Mouse (Mus musculus): ENCODE results near the gene Tmem185b.

Gene Tmem185b

GRCm38 (mm10) chr1:119525689-119526591, at the start of gene Tmem185b:
Gene Tmem185b, plus strand, starts transcription at chr1:119526160.
- DNase-seq (ENCODE audit: extremely low read depth, low read depth) = peak; percentile 63

GRCm38 (mm10) chr1:119476905-119477353, 49.0 kb upstream of the Tmem185b start:
- DNase-seq (ENCODE audit: extremely low read depth, low read depth) = no peak

DNA sequence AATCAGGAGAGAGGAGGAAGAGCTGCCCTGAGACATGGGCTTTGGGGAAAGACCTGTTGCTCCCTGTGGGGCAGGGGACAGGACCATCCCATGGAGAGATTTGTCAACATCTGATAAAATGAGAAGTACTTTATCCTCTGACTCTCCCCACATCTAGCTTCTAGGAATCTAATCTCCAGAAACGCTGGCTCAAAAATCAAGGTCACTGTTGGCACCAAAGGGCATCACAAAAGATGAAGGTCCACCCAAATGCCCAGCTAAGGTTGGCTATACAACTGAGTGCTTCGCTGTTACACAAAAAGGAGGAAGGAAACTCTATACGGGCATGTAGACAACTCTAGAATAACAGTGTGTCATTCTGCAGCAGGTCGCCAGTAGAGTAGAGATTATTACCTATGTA, 46.3 kb upstream of the Tmem185b start:
- no peak for DNase-seq (ENCODE audit: extremely low read depth, low read depth)

- DNase-seq (ENCODE audit: extremely low read depth, low read depth) = no peak
Observed at GRCm38 (mm10) chr1:119480678-119481077, 45.3 kb upstream of the Tmem185b start.

DNA sequence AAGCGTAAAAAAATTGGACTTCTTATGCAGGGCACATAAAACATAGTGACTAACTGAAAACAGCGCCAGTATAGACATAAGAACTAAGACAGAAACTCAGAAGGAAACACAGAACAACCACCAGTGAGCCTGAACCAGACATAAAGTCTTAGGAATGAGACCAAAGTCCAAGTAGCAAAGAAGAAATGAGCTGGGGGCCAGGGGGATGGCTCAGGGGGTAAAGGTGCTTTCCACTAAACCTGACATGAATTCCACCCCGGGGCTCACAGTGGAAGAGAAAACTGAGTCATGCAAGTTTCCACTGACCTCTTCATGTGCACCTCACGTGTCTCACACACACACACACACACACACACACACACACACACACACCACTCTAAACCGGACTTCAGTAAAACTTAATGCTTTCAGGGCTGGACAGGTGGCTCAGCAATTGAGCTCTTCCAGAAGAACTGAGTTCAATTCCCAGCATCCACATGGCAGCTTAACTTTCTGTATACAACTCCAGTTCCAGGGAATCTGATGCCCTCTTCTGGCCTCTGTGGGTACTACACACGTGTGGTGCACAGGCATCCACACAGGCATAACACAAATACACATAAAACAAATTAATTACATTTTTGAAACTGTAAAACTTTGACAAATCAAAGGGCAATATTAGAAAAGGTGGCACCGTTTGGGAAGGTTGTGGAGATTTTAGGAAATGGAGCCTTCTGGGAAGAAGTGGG, 44.6 kb upstream of the Tmem185b start:
- no peak for DNase-seq (ENCODE audit: extremely low read depth, low read depth)

DNA sequence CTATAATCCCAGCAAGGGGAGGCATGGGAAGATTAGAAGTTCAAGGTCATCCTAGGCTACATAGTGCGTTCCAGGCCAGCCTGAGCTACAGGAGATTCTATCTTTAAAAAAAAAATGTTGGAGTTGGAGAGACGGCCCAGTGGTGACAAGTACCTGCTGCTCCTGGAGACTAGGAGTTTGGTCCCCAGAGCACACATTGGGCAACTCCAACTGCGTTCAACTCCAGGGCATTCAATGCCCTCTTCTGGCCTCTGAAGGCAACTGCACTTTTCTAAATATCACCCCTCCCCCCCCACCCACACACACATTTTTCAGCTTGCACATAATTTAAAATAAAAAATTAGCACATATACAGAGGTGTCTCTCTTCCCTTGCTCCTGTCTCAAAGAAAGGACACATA, 43.1 kb upstream of the Tmem185b start:
- DNase-seq (ENCODE audit: extremely low read depth, low read depth) = no peak

DNA sequence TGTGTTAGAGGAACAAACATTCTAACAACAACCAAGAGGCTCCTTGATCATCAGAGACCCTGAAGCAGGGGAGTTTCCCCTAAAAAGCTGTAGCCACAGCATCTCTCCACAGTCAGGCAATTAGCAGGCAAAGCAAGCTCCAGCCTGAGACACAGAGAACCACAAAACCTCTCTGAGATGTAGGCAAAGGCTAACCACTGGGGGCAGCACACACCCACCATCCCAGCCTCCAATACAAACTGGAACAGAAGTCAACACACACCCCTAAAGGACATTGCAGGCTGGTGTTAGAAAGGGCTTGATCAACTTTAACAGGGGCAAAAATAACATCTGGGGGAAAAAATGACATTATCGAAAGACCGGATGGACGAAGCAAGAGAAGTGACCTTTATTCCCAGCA, 41.5 kb upstream of the Tmem185b start:
- DNase-seq (ENCODE audit: extremely low read depth, low read depth) = no peak

GRCm38 (mm10) chr1:119485825-119486224, 40.1 kb upstream of the Tmem185b start:
- DNase-seq (ENCODE audit: extremely low read depth, low read depth) = no peak

DNA sequence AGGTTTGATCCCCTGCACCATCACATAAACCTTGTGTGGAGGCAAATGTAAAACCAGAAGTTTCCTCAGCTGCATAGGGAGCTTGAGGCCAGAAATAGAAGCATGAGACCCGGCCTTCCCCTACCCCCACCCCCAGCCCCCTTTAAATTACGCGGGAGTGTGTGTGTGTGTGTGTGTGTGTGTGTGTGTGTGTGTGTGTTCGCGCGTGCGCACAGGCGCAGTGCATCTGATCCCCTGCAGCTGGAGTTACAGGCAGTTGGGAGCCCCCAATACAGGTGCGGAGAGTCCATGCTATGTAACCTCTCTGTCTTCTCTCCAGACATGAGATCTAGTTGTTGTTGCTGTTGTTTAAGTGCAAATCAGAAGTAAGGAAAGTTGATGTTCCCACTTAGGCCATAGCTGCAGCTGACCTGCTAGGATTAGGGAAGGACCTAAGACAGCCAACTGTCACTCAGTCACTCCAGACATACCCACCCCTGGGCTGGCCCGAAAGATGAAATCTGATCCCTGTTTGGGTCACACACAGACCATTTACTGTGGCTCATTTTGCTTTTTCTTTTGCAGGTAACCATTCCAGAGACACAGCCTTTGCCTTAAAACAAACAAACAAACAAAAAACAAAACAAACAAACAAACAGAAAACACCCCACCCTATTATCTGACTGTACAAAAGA, 37.9 kb upstream of the Tmem185b start:
- DNase-seq (ENCODE audit: extremely low read depth, low read depth) = no peak

DNA sequence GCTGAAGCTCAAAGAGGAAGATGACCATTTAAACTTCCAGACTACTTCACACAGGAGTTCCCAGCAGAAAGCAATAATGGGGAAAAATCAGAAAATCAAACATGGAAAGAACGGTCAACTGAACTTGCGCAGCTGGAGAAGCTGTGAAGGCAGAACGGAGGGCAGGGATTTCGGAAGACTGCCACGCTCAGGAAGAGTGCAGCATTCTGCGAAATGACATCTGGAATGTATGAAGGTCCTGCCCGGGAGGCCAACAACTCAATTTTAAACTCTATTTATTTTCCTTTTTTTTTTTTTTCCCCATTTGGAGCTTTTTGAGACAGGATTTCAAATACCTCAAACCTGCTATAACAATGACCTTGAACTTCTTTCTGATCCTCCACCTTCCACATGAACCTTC, 35.2 kb upstream of the Tmem185b start:
- DNase-seq (ENCODE audit: extremely low read depth, low read depth) = no peak

- no peak for DNase-seq (ENCODE audit: extremely low read depth, low read depth)
Observed at GRCm38 (mm10) chr1:119492097-119492496, 33.9 kb upstream of the Tmem185b start.

- DNase-seq (ENCODE audit: extremely low read depth, low read depth) = no peak
Observed at GRCm38 (mm10) chr1:119492505-119492904, 33.5 kb upstream of the Tmem185b start.

GRCm38 (mm10) chr1:119494024-119494711, 31.8 kb upstream of the Tmem185b start:
- no peak for DNase-seq (ENCODE audit: extremely low read depth, low read depth)

DNA sequence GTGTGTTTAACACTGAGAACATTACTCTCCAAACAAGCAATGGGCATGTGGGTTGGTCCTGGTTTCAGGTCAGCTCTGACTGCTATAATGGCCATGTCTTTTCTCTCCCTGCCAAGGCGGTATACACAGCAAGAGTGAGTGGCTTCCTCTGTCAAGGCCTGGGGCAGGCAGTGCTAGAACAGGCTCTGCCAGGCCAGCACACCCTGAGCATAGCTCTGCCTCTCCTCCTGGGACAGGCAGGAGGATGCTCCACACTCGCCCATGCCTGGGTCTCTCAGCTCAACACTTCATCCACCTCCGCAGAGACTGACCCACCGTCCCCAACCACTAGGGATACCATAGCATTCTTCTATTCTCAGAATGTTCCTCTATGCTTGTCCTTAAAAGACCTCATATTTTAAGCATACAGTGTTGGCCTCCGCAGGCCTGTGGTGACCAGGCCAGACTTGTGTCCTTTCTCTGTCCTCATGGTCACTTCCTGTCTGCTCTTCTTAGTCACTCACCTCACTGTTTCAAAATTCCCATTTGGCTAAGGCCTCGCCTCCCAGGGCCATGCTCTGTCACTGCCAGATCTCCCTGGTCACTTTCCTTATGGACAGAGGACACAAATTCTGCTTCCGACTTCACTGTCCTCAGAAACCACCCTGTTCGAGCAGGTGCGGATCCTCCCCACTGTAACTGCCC, 31.1 kb upstream of the Tmem185b start:
- DNase-seq (ENCODE audit: extremely low read depth, low read depth) = no peak

GRCm38 (mm10) chr1:119495396-119495775, 30.6 kb upstream of the Tmem185b start:
- no peak for DNase-seq (ENCODE audit: extremely low read depth, low read depth)

DNA sequence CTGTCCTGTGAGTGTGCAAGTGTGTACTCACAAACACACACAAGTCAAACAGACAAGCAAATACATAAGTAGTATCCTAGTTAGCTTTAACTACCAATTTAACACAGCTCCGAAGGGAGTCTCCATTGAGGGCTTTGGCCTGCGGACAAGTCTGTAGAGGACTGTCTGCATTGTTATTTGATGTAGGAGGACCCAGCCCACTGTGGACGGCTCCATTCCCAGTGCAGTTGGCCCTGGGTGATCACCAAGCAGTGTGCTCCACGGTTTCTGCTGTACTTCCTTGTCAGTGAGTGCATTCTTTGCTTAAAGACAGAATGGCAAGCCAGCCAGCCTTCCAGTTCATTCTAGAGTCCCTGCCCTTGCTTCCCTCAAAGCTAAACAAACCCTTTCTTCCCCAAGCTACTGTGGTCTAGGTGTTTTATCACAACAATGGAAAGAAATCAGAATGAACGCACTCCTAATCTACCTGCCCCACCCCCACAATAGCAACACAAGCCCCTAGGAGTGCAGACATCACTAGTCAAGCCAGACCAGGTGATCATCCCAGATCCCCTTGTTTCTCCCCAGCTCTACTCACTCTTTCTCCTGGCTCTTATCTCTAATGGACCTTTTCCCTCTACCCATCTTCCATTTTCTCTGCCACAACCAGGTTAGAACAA, 28.5 kb upstream of the Tmem185b start:
- DNase-seq (ENCODE audit: extremely low read depth, low read depth) = no peak

DNA sequence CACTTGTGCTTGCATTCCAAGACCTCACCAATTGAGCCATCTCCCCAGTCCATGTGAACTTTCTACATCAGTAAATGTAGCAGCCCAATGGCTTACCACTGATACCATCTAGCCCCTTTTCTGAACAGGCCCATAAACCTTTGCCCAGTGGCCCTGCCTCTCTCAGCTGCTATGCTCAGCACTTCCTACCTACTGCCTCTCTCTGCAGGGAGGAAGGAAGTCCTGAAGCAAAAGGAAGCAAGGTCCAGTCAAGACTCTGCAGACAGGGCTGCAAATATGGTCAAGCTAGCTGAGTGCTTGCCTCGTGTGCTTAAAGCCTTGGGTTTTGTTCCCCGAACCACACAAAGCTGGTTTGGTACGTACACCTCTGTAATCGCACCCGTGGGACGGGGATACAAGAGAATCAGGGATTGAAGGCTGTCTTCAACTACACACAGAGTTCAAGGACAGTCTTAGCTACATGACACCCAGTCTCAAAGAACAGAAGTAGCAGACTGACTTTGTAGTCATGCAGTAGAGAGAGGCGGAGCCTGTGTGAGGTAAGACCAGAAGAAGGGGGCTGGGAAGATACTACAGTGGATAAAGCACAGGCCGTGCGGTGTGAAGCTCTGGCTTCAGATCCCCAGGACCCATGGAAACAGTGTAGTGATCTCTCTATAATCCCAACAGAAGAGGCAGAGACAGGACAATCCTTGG, 27.3 kb upstream of the Tmem185b start:
- no peak for DNase-seq (ENCODE audit: extremely low read depth, low read depth)

- no peak for DNase-seq (ENCODE audit: extremely low read depth, low read depth)
Observed at GRCm38 (mm10) chr1:119499456-119499855, 26.5 kb upstream of the Tmem185b start.

DNA sequence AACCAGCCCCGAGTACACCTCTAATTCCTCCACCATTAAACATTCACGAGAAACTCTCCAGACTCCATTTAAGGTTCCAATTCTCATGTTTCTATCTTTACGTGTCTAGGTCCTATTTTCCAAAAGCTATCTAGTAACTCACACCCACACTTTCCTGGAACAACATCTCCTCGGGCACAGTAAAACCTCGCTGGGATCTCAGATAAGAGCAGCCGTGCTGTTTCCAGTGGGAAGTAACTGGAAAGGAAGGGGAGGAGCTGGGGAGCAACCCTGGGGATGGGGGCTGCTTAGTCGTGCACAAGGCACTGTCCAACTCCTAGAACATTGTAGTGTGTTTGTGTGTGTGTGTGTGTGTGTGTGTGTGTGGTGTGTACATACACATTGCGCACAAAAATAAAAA, 24.1 kb upstream of the Tmem185b start:
- no peak for DNase-seq (ENCODE audit: extremely low read depth, low read depth)

DNA sequence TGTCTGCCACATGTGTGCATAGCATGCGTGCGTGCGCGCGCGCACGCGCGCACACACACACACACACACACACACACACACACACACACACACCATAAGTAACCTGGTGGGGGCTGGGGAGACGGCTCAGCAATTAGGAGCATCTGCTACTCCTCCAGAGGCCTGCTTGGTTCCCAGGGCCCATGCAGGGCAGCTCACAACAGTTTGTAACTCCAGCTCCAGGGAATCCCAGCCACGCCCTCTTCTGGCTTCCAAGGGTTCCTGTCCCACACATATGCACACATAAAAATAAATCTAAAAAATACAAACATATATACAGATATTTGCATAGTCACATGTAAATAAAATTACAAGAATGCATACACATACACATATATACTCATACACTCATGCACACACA, 23.2 kb upstream of the Tmem185b start:
- DNase-seq (ENCODE audit: extremely low read depth, low read depth) = no peak

Measured in MEL-GATA-1-ER (cell line).